Mouse (Mus musculus): Measurements from ENCODE around the gene Hcn2.

- TF ChIP-seq CTCF (IDR thresholded peaks at IDR 0.05; ENCODE audit: borderline replicate concordance, insufficient read depth, low read depth, low read length) (no peak), POLR2A (IDR thresholded peaks at IDR 0.05; ENCODE audit: borderline replicate concordance, insufficient read depth, low read length) (no peak)
Observed at GRCm38 (mm10) chr10:79764234-79764633, 47.8 kb downstream of the Hcn2 start.
